9 mouse cellular contexts compared by ENCODE assay signal in the genomic region with DNA sequence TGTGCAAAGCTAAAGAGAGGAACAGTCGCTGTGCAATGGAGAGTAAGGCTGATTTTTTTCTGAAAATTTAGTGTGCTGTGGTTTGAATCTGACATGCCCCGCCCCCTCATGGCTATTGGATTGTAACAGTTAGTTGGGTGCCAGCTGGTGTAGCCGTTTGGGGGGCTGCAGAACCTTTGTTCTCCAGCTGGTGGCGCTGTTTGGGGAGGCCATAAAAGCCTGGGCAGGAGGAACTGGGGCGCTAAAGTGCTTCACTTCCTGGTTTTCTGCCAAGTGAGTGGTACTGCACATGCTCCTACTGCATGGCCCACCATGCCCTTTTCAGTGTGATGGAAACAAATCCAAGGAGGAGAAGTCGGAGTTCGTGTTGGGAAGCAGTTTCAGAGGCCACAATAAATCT. TPM values are rescaled to one million over a fixed set of nuclear protein-coding genes. Genes with fewer than 3 reads are reported as not detected.
A peak's percentile ranks its signal among the peaks of the same experiment; 100 is the strongest.
DNase-seq lines count a peak whose midpoint lies in the region; ATAC-seq and TF ChIP-seq lines count a peak whose summit lies in the region.
"Had no signal": no experiment of that assay in that cellular context is flagged by ENCODE, and none has a peak within 500 bp of the region (broad histone marks: within the 10 kb centered on the region; RNA-seq: fewer than 3 reads in every experiment).

No protein-coding gene starts in this region.

- WGBS in kidney, postnatal 0 days, result 55% methylated on average over 7 of the region's 7 CpGs
- 59% methylated on average over 7 of the region's 7 CpGs for WGBS in embryonic facial prominence, embryonic 10.5 days

- no peaks in the 10 kb centered on the region for H3K4me1 ChIP-seq in kidney, postnatal 0 days (replicated peaks; ENCODE audit: insufficient read depth, low read length)
- H3K4me1 ChIP-seq in embryonic facial prominence, embryonic 10.5 days, result peaks cover 5% of the 10 kb centered on the region

- H3K9me3 ChIP-seq in kidney, postnatal 0 days (replicated peaks; ENCODE audit: low read length), result no peaks in the 10 kb centered on the region
- H3K9me3 ChIP-seq in embryonic facial prominence, embryonic 10.5 days, result no peaks in the 10 kb centered on the region

- H3K9ac ChIP-seq in kidney, postnatal 0 days (ENCODE audit: low read depth, low read length), result no peak overlapping the region

- TF ChIP-seq CTCF in kidney, postnatal 0 days (IDR thresholded peaks at IDR 0.05; ENCODE audit: low read depth), result peak; percentile 48; the same call in 1 of the 2 replicates

- no peak overlapping the region for H3K4me2 ChIP-seq in kidney, postnatal 0 days (ENCODE audit: low read length)
- H3K4me2 ChIP-seq: heart, embryonic 11.5 days had no signal

- H3K27ac ChIP-seq in kidney, postnatal 0 days, result no peak overlapping the region
- no peak overlapping the region for H3K27ac ChIP-seq in embryonic facial prominence, embryonic 10.5 days (replicated peaks)

- H3K27me3 ChIP-seq in kidney, postnatal 0 days (ENCODE audit: insufficient read depth, low read length), result no peaks in the 10 kb centered on the region
- H3K27me3 ChIP-seq in embryonic facial prominence, embryonic 10.5 days (replicated peaks; ENCODE audit: low read depth, poor library complexity, severe bottlenecking), result no peaks in the 10 kb centered on the region

- H3K36me3 ChIP-seq in kidney, postnatal 0 days (ENCODE audit: insufficient read depth, low read length), result no peaks in the 10 kb centered on the region
- no peaks in the 10 kb centered on the region for H3K36me3 ChIP-seq in embryonic facial prominence, embryonic 10.5 days (replicated peaks)

- H3K4me3 ChIP-seq in kidney, postnatal 0 days (replicated peaks; ENCODE audit: low read depth, low read length), result no peak overlapping the region
- H3K4me3 ChIP-seq in embryonic facial prominence, embryonic 10.5 days, result no peak overlapping the region

- ATAC-seq in kidney, postnatal 0 days (replicated peaks; ENCODE audit: low FRiP score, low read depth), result no peak

- no peak for DNase-seq in kidney, postnatal 0 days (ENCODE audit: low spot score)
- no peak for DNase-seq in kidney, adult 8-10 months
- peak; percentile 21 for DNase-seq in 3T3-L1 (ENCODE audit: low read depth, low spot score)
- DNase-seq in A20 (ENCODE audit: low read depth, low spot score), result peak; percentile 31
- peak; percentile 30 for DNase-seq in embryonic facial prominence, embryonic 10.5 days (ENCODE audit: low spot score)
- DNase-seq in adrenal gland, adult 2 months, result no peak
- DNase-seq in urinary bladder, adult 18-20 months (ENCODE audit: low spot score in 2 of 2), result no peak
- no peak for DNase-seq in embryo, embryonic 9.5 days (ENCODE audit: extremely low spot score)

RNA-seq across cellular contexts. Expression of gene Rsu1, which starts 4.7 kb away (rescaled TPM):
- 151 and 164 TPM in 2 replicates for polyA plus RNA-seq in kidney, postnatal 0 days (2015; fragmentation: Nextera tagmentation; extraction: Ambion mirVana)
- 70.2 and 80.1 TPM in 2 replicates for polyA plus RNA-seq in embryonic facial prominence, embryonic 10.5 days (2016; fragmentation: Nextera tagmentation; extraction: Ambion mirVana)
- 10 to 100 TPM; 73.5 to 86.1 TPM for total RNA-seq in adrenal gland, adult 2 months (2021)
- polyA plus RNA-seq in adrenal gland, adult 2 months (2012; rRNA removed), result 32.7 and 39.1 TPM in 2 replicates

Comparison
In these comparisons a context has a peak if more than half of its experiments do, and no peak if none do; other contexts are left out.
1. DNase-seq: peak in 3T3-L1 (single experiment), A20 (single experiment) and embryonic facial prominence, embryonic 10.5 days (single experiment); none in kidney, postnatal 0 days (single experiment), kidney, adult 8-10 months (0 of 2), adrenal gland, adult 2 months (single experiment), urinary bladder, adult 18-20 months (0 of 2) and embryo, embryonic 9.5 days (single experiment).